Comparison of ENCODE assay signal across 24 mouse cellular contexts in the genomic region with DNA sequence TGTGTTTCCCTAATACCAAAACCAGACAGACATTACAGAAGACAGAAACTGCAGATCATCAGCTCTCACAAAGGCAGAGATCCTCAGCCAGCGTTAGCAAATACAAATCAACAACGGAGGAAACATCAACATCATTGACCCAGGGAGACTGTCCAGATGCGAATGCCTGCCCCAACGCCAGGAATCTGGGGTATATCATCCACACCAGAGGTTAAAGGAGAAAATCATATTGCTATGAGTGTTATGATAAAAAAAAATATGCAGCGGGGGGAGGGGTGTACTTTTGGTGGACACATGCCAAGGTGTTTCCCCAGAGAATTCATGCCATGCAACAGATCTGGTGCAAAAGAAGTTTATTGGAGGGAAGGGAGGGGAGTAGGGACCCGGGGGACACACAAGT.
"Had no signal": no experiment of that assay in that cellular context is flagged by ENCODE, and none has a peak within 500 bp of the region (broad histone marks: within the 10 kb centered on the region; RNA-seq: fewer than 3 reads in every experiment).

No protein-coding gene starts in this region.

- H3K27me3 ChIP-seq: intestine, embryonic 15.5 days; limb, embryonic 12.5 days had no signal

- DNase-seq: gastrocnemius, adult 2 months; gastrocnemius, postnatal 10 days; gastrocnemius, postnatal 25 days; heart, adult 18-20 months; heart, postnatal 10 days; heart, postnatal 4 days; kidney, adult 18-20 months; kidney, adult 8-10 months; kidney, postnatal 10 days; kidney, postnatal 25 days; kidney, postnatal 4 days; liver had no signal

- H3K36me3 ChIP-seq: intestine, embryonic 15.5 days had no signal

- ATAC-seq: hindbrain, embryonic 16.5 days; inflammation-experienced regulatory T-cells, adult 6 months; intestine, embryonic 15.5 days; intestine, postnatal 0 days had no signal

- H3K27ac ChIP-seq: gastrocnemius, adult 2 months; heart, embryonic 10.5 days; hindbrain, embryonic 10.5 days; hindbrain, embryonic 14.5 days; intestine, embryonic 15.5 days; layer of hippocampus, adult 2 months; left cerebral cortex, adult 2 months; limb, embryonic 10.5 days; limb, embryonic 12.5 days had no signal

- H3K4me2 ChIP-seq: heart, embryonic 12.5 days; hindbrain, embryonic 14.5 days; intestine, embryonic 15.5 days; limb, embryonic 12.5 days had no signal

- H3K9ac ChIP-seq: heart, embryonic 12.5 days; hindbrain, embryonic 14.5 days; intestine, embryonic 15.5 days; limb, embryonic 12.5 days had no signal

- H3K4me3 ChIP-seq: gastrocnemius, adult 2 months; heart, embryonic 10.5 days; heart, embryonic 12.5 days; hindbrain, embryonic 10.5 days; intestine, embryonic 15.5 days; layer of hippocampus, adult 2 months; left cerebral cortex, adult 2 months; limb, embryonic 10.5 days; limb, embryonic 12.5 days had no signal

- H3K9me3 ChIP-seq: heart, embryonic 10.5 days; heart, embryonic 12.5 days; hindbrain, embryonic 10.5 days; intestine, embryonic 15.5 days; limb, embryonic 10.5 days; limb, embryonic 12.5 days had no signal
